Mouse (Mus musculus) neural tube, embryonic 13.5 days (tissue): ENCODE results near the gene Adcy10. TPM values are rescaled to one million over a fixed set of nuclear protein-coding genes. Genes with fewer than 3 reads are reported as not detected.

Experiments
- ATAC-seq: fragments of 200-750 bp; cut with Nextera tagmentation; 2 replicates; pipeline ENCODE4 v1.8.0; 2017; ENCODE audit warnings: low read depth, mild to moderate bottlenecking, moderate TSS enrichment, moderate library complexity
- H3K27ac ChIP-seq: fragments of 300-500 bp; sonication (generic); replicated peaks from 2 replicates; pipeline ENCODE4 v1.5.1; 2015; ENCODE audit warnings: moderate library complexity, mild to moderate bottlenecking, inconsistent platforms
- H3K27me3 ChIP-seq: fragments of 300-500 bp; sonication (generic); 2 replicates; pipeline ENCODE4 v1.6.1; 2015; ENCODE audit warnings: mild to moderate bottlenecking, inconsistent platforms
- H3K36me3 ChIP-seq: fragments of 300-500 bp; sonication (generic); 2 replicates; pipeline ENCODE4 v1.6.1; 2015; ENCODE audit warnings: mild to moderate bottlenecking, inconsistent platforms
- H3K4me1 ChIP-seq: fragments of 300-500 bp; sonication (generic); replicated peaks from 2 replicates; pipeline ENCODE4 v1.6.1; 2015; ENCODE audit warnings: inconsistent platforms
- H3K4me2 ChIP-seq: fragments of 300-500 bp; sonication (generic); 2 replicates; pipeline ENCODE4 v1.6.1; 2015; ENCODE audit warnings: inconsistent platforms, mild to moderate bottlenecking, moderate library complexity
- H3K4me3 ChIP-seq: fragments of 300-500 bp; sonication (generic); 2 replicates; pipeline ENCODE4 v1.5.1; 2015; ENCODE audit warnings: mild to moderate bottlenecking, inconsistent platforms
- H3K9ac ChIP-seq: fragments of 300-500 bp; sonication (generic); 2 replicates; pipeline ENCODE4 v1.6.1; 2015; ENCODE audit warnings: moderate library complexity, mild to moderate bottlenecking, inconsistent platforms
- H3K9me3 ChIP-seq: fragments of 300-500 bp; sonication (generic); 2 replicates; pipeline ENCODE4 v1.6.1; 2016; ENCODE audit warnings: inconsistent platforms
- WGBS: fragments of 180-500 bp; shearing (Covaris S2); methylation state at CpG from one replicate; pipeline ENCODE4 v1.1.7; 2015; 5-methylcytosine and 5-hydroxymethylcytosine counted together
- polyA plus RNA-seq: library from polyadenylated mRNA; unstranded; fragments of >200 nt; fragmentation: Nextera tagmentation; extraction: Ambion mirVana; gene quantifications from 2 replicates; pipeline ENCODE4 v1.2.1, GENCODE M21; 2015

The Adcy10 gene
- polyA plus RNA-seq, 1 experiment from 2014 or later, result 0.24 TPM

GRCm38 (mm10) chr1:165609495-165610320 is 124.7 kb downstream of the Adcy10 start:
- Histone ChIP-seq H3K27ac (peak overlapping the region; percentile 43), H3K9ac (no peak overlapping the region), H3K4me1 (peaks cover 20% of the 10 kb centered on the region), H3K4me2 (no peak overlapping the region), H3K36me3 (peaks cover 36% of the 10 kb centered on the region), H3K4me3 (no peak overlapping the region), H3K27me3 (no peaks in the 10 kb centered on the region), H3K9me3 (no peaks in the 10 kb centered on the region)
- ATAC-seq, result peak; percentile 40; the same call in 1 of the 2 replicates
- 58% methylated on average over 7 of the region's 7 CpGs for WGBS

- H3K4me1 ChIP-seq, result peaks cover 20% of the 10 kb centered on the region
- no peak overlapping the region for H3K4me2 ChIP-seq
- peak overlapping the region; percentile 43 for H3K27ac ChIP-seq
- H3K9me3 ChIP-seq, result 0 out of 2 replicates have a peak, but pooled peaks cover 3% of the 10 kb centered on the region
- no peak overlapping the region for H3K9ac ChIP-seq
- no peaks in the 10 kb centered on the region for H3K27me3 ChIP-seq
- peak; percentile 48; the same call in 1 of the 2 replicates for ATAC-seq
- peaks cover 36% of the 10 kb centered on the region for H3K36me3 ChIP-seq
- 33% methylated on average over 9 of the region's 9 CpGs for WGBS
- no peak overlapping the region for H3K4me3 ChIP-seq
These were observed 125.5 kb downstream of the Adcy10 start for GRCm38 (mm10) chr1:165610321-165610999.

DNA sequence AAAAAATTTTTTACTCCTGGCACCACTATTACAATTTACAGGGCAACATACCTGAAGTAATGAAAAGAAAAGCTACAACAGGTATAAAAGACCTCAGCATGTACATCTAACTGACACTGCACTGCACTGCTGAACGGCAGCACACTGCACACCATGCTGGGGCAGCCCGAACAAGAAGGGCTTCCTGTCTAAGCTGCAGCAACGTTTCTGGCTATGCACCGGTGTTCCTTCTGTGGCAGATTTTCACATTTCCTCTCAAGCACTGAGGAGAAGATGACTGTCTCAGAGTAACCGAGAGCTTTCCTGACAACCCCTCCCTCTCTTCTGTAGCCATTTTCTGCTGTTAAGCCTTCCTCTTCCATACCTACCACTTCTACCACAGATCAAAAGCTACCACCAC is 127.7 kb downstream of the Adcy10 start:
- WGBS, result 70% methylated on average over 5 of the region's 5 CpGs
- Histone ChIP-seq H3K9me3 (0 out of 2 replicates have a peak, but pooled peaks cover 4% of the 10 kb centered on the region), H3K4me2 (no peak overlapping the region), H3K27ac (no peak overlapping the region), H3K4me3 (no peak overlapping the region), H3K9ac (no peak overlapping the region), H3K36me3 (peaks cover 21% of the 10 kb centered on the region), H3K27me3 (no peaks in the 10 kb centered on the region), H3K4me1 (peaks cover 32% of the 10 kb centered on the region)
- no peak for ATAC-seq

DNA sequence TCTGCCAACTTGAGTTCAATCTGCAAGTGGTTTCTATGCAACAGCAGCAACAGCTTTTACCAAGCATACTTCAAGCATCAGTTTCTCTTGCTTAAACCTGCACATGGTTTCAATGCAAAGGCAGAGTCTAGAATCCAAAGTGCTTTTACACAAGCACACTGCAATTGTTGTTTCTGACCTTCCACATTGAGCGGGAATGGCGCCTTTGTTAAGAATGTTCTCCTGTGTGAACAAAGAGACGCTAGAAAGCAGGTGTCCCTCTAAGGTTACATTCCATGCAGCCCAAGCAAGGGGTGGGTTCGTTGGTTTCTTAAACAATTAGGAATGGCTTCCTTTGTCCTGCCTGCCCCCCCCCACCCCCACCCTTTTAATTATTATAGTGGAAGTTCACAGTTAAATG is 128.9 kb downstream of the Adcy10 start:
- 0 out of 2 replicates have a peak, but pooled peaks cover 4% of the 10 kb centered on the region for H3K9me3 ChIP-seq
- H3K27ac ChIP-seq, result no peak overlapping the region
- no peak overlapping the region for H3K4me3 ChIP-seq
- no peaks in the 10 kb centered on the region for H3K27me3 ChIP-seq
- ATAC-seq, result no peak
- 73% methylated on average over 4 of the region's 4 CpGs for WGBS
- H3K4me1 ChIP-seq, result peaks cover 42% of the 10 kb centered on the region
- H3K36me3 ChIP-seq, result peaks cover 15% of the 10 kb centered on the region
- no peak overlapping the region for H3K9ac ChIP-seq
- H3K4me2 ChIP-seq, result no peak overlapping the region

GRCm38 (mm10) chr1:165614793-165615192 is 129.8 kb downstream of the Adcy10 start:
- Histone ChIP-seq H3K36me3 (peaks cover 15% of the 10 kb centered on the region), H3K27me3 (no peaks in the 10 kb centered on the region), H3K4me2 (no peak overlapping the region), H3K9ac (no peak overlapping the region), H3K9me3 (0 out of 2 replicates have a peak, but pooled peaks cover 4% of the 10 kb centered on the region), H3K4me3 (no peak overlapping the region), H3K27ac (no peak overlapping the region), H3K4me1 (peaks cover 35% of the 10 kb centered on the region)
- WGBS, result 95% methylated on average over 3 of the region's 3 CpGs
- no peak for ATAC-seq

GRCm38 (mm10) chr1:165616652-165617051 is 131.7 kb downstream of the Adcy10 start:
- Histone ChIP-seq H3K4me3 (no peak overlapping the region), H3K9me3 (0 out of 2 replicates have a peak, but pooled peaks cover 4% of the 10 kb centered on the region), H3K9ac (peak overlapping the region; percentile 38; the same call in 1 of the 2 replicates), H3K27me3 (no peaks in the 10 kb centered on the region), H3K4me2 (no peak overlapping the region), H3K4me1 (peaks cover 23% of the 10 kb centered on the region), H3K27ac (peak overlapping the region; percentile 59), H3K36me3 (peaks cover 22% of the 10 kb centered on the region)
- ATAC-seq, result no peak
- 39% methylated on average over 7 of the region's 7 CpGs for WGBS

- no peak for ATAC-seq
- 11% methylated on average over 15 of the region's 15 CpGs for WGBS
- Histone ChIP-seq H3K4me2 (no peak overlapping the region), H3K4me1 (peaks cover 23% of the 10 kb centered on the region), H3K4me3 (no peak overlapping the region), H3K9ac (peak overlapping the region; percentile 38; the same call in 1 of the 2 replicates), H3K27ac (peak overlapping the region; percentile 59), H3K9me3 (0 out of 2 replicates have a peak, but pooled peaks cover 4% of the 10 kb centered on the region), H3K36me3 (peaks cover 26% of the 10 kb centered on the region), H3K27me3 (no peaks in the 10 kb centered on the region)
These were observed 132.3 kb downstream of the Adcy10 start for GRCm38 (mm10) chr1:165617166-165617891.

DNA sequence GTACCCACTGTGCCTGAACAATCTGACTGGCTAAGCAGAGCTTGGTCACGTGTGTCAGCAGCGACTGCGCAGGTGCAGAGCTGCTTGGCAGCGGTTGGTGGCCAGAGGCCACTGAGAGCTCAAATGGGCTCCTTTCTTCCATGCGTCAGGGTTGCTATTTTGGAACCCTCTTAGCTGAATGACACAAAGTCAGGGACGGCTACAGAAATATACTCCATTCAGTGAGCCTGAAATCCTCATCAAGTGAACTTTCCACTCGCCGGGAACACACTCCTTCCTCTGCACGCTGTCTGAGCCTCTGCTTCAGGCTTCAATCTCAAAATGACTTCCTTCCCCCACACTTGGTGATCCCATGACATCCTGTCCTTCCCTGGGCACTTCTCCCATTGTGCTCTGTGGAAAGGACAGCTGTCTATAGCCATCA is 133.2 kb downstream of the Adcy10 start:
- no peak for ATAC-seq
- no peaks in the 10 kb centered on the region for H3K27me3 ChIP-seq
- peaks cover 23% of the 10 kb centered on the region for H3K4me1 ChIP-seq
- H3K36me3 ChIP-seq, result peaks cover 32% of the 10 kb centered on the region
- no peak overlapping the region for H3K9ac ChIP-seq
- peak overlapping the region; percentile 15; the same call in 1 of the 2 replicates for H3K27ac ChIP-seq
- no peak overlapping the region for H3K4me2 ChIP-seq
- no peak overlapping the region for H3K4me3 ChIP-seq
- 0 out of 2 replicates have a peak, but pooled peaks cover 4% of the 10 kb centered on the region for H3K9me3 ChIP-seq
- WGBS, result 51% methylated on average over 9 of the region's 9 CpGs

GRCm38 (mm10) chr1:165625058-165625457 is 140.1 kb downstream of the Adcy10 start:
- no peak for ATAC-seq
- H3K4me3 ChIP-seq, result no peak overlapping the region
- 80% methylated on average over 5 of the region's 5 CpGs for WGBS
- H3K9ac ChIP-seq, result no peak overlapping the region
- no peak overlapping the region for H3K27ac ChIP-seq
- H3K36me3 ChIP-seq, result peaks cover 17% of the 10 kb centered on the region
- no peaks in the 10 kb centered on the region for H3K9me3 ChIP-seq
- no peaks in the 10 kb centered on the region for H3K27me3 ChIP-seq
- H3K4me2 ChIP-seq, result no peak overlapping the region
- H3K4me1 ChIP-seq, result peaks cover 20% of the 10 kb centered on the region

DNA sequence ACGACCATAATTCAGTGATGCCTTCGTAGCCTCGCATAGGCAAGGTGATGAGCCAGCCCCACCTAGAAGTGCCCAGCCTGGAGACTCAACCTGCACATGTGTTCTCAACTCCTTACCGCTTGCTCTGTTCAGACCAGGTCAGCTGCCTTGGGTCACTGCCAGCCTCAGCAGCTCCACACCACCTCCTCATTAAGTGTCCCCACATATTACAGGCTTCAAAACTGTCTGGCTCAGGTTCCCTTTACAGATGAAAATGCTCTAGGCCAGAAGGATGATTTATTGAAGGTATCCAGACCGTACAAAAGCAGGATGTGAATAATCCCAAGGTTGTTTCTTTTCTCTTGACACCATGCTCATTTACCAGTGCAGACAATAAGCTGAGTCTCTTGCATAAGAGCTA is 140.9 kb downstream of the Adcy10 start:
- no peak for ATAC-seq
- 73% methylated on average over 5 of the region's 5 CpGs for WGBS
- H3K27ac ChIP-seq, result no peak overlapping the region
- no peak overlapping the region for H3K4me2 ChIP-seq
- no peak overlapping the region for H3K4me3 ChIP-seq
- H3K36me3 ChIP-seq, result peaks cover 10% of the 10 kb centered on the region
- no peak overlapping the region for H3K9ac ChIP-seq
- peaks cover 26% of the 10 kb centered on the region for H3K4me1 ChIP-seq
- H3K9me3 ChIP-seq, result no peaks in the 10 kb centered on the region
- no peaks in the 10 kb centered on the region for H3K27me3 ChIP-seq
